Mouse (Mus musculus) T-helper 2 cell (primary cell): ENCODE data around the gene Sinhcaf.
"Not testable (repeated sequence)": the region's sequence is repeated elsewhere in the genome, so short reads cannot be mapped to it uniquely, and the experiment has no call there.

Experiments
- in situ Hi-C: fragments of 300-600 bp; cut with MboI, MseI; formaldehyde crosslinking; loops from one replicate; pipeline ENCODE4 v1.15.1; 2025; ENCODE audit warnings: high pct_unique_total_duplicates

Gene Sinhcaf

GRCm38 (mm10) chr6:148946881-148947405, 676 bp upstream of the Sinhcaf start:
- in situ Hi-C loops, result no loop called here

DNA sequence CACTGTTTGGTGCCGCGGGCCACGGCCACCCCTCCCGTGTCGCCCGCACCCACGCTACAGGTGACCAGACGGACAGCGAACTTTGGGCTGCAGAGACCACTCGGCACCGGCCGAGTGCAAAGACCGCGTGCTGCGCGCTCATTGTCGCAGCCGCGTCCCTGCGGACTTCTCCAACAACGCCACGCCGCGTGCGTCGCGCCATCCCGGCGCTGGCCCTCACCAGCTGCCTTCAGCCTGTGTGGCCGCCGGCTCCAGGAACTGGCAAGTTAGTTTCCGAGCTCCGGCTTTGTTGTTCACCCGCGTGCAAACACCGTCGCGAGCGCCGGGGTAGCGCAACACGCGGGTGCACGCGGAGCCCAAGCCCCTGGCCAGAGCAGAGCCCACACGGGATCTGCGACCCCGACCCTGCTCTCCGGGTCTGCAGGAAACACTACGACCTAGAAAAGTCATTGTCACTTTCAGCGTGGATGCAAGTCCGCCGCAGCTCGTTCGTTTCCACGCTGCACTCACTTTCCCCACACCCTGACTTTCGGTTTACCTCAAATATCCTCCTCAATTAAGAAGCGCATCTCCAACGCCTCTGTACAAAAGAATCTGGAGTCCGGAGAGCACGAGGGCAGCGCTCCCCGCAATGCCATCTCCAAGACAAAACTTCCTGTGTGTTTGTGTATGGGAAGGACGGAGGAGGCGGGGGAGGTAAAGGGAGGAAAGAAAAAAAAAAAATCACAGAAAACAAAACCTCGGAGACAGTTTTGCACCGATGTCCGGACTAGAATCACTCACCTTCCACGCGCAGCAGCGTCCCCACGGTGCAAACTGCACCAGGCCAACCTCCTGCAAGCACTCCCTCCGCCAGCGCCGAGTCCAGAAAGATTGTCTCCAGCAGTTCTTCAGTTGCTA, 508 bp downstream of the Sinhcaf start:
- in situ Hi-C loops, result no loop called here

DNA sequence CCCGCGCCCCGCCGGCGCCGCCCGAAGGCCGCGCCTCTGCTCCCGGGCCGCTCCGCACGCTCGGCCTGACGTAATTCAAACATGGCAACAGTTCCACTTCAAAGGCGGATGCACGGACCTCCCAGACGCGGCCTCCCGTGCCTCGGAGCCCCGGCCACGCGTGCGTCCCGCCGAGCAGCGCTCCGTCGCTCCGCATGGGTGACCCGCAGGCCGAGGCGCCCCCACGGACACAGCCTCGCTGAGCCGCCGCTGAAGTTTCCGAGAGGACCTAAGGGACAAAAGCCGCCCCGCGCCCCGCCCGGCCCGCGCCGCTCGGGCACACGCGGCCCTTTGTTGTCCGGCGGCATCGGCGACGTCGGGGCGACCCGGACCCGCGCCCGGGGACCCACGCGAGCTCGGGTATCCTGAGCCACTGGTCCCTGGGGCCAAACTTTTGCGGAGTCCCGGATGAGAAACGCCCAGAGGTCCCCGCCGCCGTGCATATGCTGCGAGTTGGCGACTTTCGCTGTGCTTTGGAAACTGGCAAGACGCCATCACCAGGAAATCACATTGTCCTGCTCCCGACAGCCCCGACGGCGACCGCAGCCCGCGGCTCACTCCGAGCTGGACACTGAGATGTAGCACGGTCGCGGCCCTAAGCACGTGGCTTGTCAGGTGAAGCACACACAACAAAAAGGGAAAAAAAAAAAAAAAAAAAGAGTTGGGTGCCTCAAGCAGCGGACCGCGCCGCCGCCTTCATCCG, 1.3 kb downstream of the Sinhcaf start:
- in situ Hi-C loops, result no loop called here

DNA sequence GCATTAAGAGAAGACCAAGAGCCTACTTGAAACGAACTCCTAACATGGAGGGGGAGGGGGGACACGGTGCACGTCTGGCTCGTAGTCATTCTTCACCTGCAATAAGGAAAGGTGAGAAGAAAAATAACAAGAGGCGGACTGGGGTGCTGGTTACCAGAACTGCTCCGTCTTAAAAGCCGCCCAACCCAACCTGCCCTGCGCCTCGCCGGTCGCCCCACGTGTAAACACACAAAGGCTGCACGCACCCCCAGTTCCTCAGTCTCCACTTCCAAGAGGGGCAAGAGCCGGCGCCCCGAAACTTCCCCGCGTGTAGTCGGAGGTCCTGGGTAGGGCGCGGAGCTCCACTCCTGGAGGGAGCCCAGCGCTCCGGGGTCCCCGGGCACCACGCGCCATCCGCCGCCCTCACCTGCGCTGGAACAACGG, 1.9 kb downstream of the Sinhcaf start:
- in situ Hi-C loops, result no loop called here

GRCm38 (mm10) chr6:148943695-148944094, 2.6 kb downstream of the Sinhcaf start:
- in situ Hi-C loops, result no loop called here

DNA sequence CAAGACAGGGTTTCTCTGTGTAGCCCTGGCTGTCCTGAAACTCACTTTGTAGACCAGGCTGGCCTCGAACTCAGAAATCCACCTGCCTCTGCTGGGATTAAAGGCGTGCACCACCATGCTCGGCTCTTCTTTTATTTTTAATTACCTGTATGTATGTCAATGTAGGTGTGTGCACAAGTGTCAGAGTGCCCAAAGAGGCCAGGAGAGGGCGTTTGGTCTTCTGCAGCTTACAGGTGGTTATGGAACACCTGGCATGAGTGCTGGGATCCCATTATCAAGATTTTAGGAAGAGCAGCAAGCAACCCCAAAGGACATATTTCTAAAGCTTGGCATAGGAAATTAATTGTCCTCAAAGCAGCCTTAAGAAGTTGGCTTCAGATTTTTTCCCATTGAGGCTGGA, 3.9 kb downstream of the Sinhcaf start:
- in situ Hi-C loops, result no loop called here

GRCm38 (mm10) chr6:148941880-148942279, 4.4 kb downstream of the Sinhcaf start:
- in situ Hi-C loops, result no loop called here

GRCm38 (mm10) chr6:148940383-148940782, 5.9 kb downstream of the Sinhcaf start:
- in situ Hi-C loops, result not testable (repeated sequence)

- in situ Hi-C loops, result no loop called here
Measured at GRCm38 (mm10) chr6:148937693-148938092, 8.6 kb downstream of the Sinhcaf start.

DNA sequence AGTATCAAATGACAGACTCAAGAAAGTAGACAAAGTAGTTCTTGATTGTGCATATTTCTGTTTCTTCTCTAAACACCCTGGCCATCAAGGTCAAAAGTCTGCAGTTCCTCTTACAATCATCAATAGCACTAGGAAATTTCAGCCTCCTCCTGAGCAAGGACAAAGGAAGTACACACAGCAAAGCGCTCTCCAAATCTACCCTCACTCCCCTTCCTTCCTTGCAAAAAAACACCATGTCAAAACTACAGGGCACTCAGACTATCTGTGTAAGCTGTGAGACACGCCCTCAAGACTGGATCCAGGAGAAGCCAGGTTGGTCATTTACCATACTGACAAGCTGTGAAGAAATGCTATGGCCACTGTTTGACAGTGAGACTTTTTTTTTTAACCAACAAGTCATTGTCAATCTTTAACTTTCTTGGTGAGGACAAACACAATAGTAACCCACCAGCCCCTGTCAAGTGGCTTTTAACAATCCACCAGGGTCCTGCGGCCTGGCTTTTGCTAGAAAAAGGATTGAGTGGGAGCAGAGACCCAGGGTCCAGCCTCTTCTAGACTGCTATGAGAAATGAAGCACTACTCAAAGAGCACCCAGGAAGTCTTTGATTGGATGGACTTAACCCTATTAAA, 11.2 kb downstream of the Sinhcaf start:
- in situ Hi-C loops, result no loop called here

DNA sequence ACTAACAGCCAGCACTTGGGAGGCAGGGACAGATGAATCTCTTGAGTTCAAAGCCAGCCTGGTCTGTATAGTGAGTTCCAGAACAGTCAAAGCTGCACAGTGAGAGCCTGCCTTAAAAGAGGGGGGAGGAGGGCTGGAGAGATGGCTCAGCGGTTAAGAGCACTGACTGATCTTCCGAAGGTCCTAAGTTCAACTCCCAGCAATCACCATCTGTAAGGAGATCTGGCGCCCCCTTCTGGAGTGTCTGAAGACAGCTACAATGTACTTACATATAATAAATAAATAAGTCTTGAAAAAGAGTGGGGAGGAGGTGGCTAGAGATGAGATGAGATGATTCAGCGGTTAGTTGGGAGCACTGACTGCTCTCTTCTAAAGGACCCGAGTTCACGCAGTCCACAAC, 15.0 kb downstream of the Sinhcaf start:
- in situ Hi-C loops, result no loop called here

- in situ Hi-C loops, result loop anchor here (25.0 kb wide), 2 partner anchors 507 to 707 kb away; partner anchors contain the start of gene Ergic2
Measured at GRCm38 (mm10) chr6:148918841-148919398, 27.3 kb downstream of the Sinhcaf start.

GRCm38 (mm10) chr6:148917672-148918071, 28.6 kb downstream of the Sinhcaf start:
- in situ Hi-C loops, result loop anchor here (25.0 kb wide), 2 partner anchors 505 to 705 kb away; partner anchors contain the start of gene Ergic2

GRCm38 (mm10) chr6:148916817-148917216, 29.4 kb downstream of the Sinhcaf start:
- in situ Hi-C loops, result loop anchor here (25.0 kb wide), 2 partner anchors 505 to 705 kb away; partner anchors contain the start of gene Ergic2

- in situ Hi-C loops, result loop anchor here (25.0 kb wide), 2 partner anchors 502 to 702 kb away; partner anchors contain the start of gene Ergic2
Measured at GRCm38 (mm10) chr6:148913938-148914337, 32.3 kb downstream of the Sinhcaf start.

- in situ Hi-C loops, result loop anchor here (25.0 kb wide), 2 partner anchors 500 to 700 kb away; partner anchors contain the start of gene Ergic2
Measured at GRCm38 (mm10) chr6:148911906-148912305, 34.4 kb downstream of the Sinhcaf start.

- in situ Hi-C loops, result loop anchor here (25.0 kb wide), 2 partner anchors 495 to 695 kb away; partner anchors contain the start of gene Ergic2
Measured at GRCm38 (mm10) chr6:148906958-148907357, 39.3 kb downstream of the Sinhcaf start.

DNA sequence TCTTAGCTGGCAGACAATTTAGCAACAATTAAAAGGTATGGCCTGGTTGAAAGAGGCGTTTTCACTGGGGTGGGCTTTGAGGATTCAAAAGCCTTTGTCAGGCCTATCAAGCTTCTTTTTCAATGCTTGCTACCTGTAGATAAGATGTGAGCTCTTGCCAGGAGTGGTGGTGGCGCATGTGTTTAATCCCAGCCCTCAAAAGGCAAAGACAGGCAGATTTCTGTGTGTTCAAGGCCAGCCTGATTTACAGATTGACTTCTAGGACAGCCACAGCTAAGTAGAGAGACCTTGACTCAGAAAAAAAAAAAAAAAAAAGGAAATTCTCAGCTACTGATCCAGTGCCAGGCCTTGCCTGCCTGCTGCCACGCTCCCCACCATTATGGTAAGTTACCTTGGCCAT, 43.5 kb downstream of the Sinhcaf start:
- in situ Hi-C loops, result loop anchor here (25.0 kb wide), 2 partner anchors 490 to 690 kb away; partner anchors contain the start of gene Ergic2

GRCm38 (mm10) chr6:148896507-148896851, 49.8 kb downstream of the Sinhcaf start:
- in situ Hi-C loops, result no loop called here

DNA sequence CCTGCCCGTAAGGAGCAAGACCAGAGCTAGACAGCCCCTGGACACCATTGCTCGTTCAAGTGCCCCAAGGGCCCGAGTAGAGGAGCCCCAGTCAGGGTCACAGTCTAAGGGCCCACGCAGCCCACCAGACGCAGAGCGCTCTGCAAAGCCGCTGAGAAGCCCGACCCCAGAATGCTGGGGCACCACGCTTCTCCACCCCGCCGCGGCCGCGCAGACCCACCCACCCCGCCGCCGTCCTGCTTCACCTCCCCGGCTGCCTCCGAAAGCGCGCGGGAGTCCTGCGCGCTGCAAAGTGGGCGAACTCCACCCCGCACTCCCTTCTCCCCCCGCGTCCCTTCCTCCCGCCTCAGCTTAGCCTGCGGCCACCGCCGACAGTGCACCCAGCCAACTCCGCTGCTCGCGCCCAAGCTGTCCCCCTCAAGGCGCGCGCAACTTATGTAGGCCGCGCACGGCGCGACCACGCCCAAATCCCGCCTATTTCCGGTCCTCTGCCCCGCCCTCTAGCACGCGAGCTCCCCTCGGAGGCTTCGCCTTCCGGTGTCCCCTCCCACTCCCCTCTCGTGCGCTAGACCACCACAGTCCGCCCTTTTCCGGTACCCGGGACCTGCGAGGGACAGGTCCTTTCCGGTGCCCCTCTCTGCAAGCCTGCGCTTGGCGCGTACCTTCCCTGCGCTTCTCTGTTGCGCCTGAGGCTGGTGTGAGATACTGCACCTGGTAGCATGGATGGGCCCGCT, 50.3 kb downstream of the Sinhcaf start, which contains the start of gene Caprin2:
TSS of gene Caprin2 (minus strand) at position 465 of the 734 bp plus-strand sequence.
- in situ Hi-C loops, result no loop called here
